ENCODE assay signal across 23 mouse cellular contexts in genomic region chr7:35861049-35861448, GRCm38 (mm10).
"Had no signal": no experiment of that assay in that cellular context is flagged by ENCODE, and none has a peak within 500 bp of the region (broad histone marks: within the 10 kb centered on the region; RNA-seq: fewer than 3 reads in every experiment).

No protein-coding gene starts in this region.

- H3K4me2 ChIP-seq: kidney, embryonic 15.5 days; limb, embryonic 12.5 days; limb, embryonic 15.5 days; lung, embryonic 14.5 days; midbrain, embryonic 13.5 days; neural tube, embryonic 13.5 days; stomach, embryonic 15.5 days had no signal

- H3K36me3 ChIP-seq: kidney, embryonic 15.5 days; limb, embryonic 12.5 days; limb, embryonic 15.5 days; midbrain, embryonic 10.5 days; midbrain, embryonic 13.5 days; neural tube, embryonic 13.5 days; stomach, embryonic 15.5 days had no signal

- DNase-seq: kidney, adult 18-20 months; kidney, postnatal 10 days; kidney, postnatal 36 days; left cerebral cortex, postnatal 4 days; lung, embryonic 14.5 days; retina, postnatal 1 day; right cerebral cortex, postnatal 25 days; spleen, adult 18-20 months; thymus, postnatal 25 days had no signal

- H3K27me3 ChIP-seq: kidney, embryonic 15.5 days; limb, embryonic 12.5 days; limb, embryonic 15.5 days; midbrain, embryonic 13.5 days; neural tube, embryonic 13.5 days; stomach, embryonic 15.5 days had no signal

- H3K4me1 ChIP-seq: kidney, embryonic 15.5 days; limb, embryonic 12.5 days; limb, embryonic 15.5 days; midbrain, embryonic 10.5 days; midbrain, embryonic 13.5 days; neural tube, embryonic 13.5 days; stomach, embryonic 15.5 days had no signal

- H3K4me3 ChIP-seq: kidney, embryonic 15.5 days; limb, embryonic 12.5 days; limb, embryonic 15.5 days; megakaryocyte, embryonic 14.5 days; midbrain, embryonic 10.5 days; midbrain, embryonic 13.5 days; myocyte; neural tube, embryonic 13.5 days; stomach, embryonic 15.5 days had no signal

- H3K9ac ChIP-seq: kidney, embryonic 15.5 days; limb, embryonic 12.5 days; limb, embryonic 15.5 days; liver, embryonic 14.5 days; lung, embryonic 14.5 days; midbrain, embryonic 13.5 days; neural tube, embryonic 13.5 days; stomach, embryonic 15.5 days had no signal

- H3K9me3 ChIP-seq: kidney, embryonic 15.5 days; limb, embryonic 12.5 days; limb, embryonic 15.5 days; midbrain, embryonic 10.5 days; neural tube, embryonic 13.5 days; stomach, embryonic 15.5 days had no signal

- ATAC-seq: intestine, embryonic 16.5 days; lung, postnatal 0 days; midbrain, embryonic 13.5 days; midbrain, embryonic 16.5 days had no signal

- H3K27ac ChIP-seq: kidney, embryonic 15.5 days; limb, embryonic 12.5 days; limb, embryonic 15.5 days; liver, embryonic 14.5 days; macrophage; midbrain, embryonic 10.5 days; midbrain, embryonic 13.5 days; neural tube, embryonic 13.5 days; stomach, embryonic 15.5 days had no signal
